Mouse (Mus musculus): ENCODE results near the gene Gadd45b. TPM values are rescaled to one million over a fixed set of nuclear protein-coding genes. Genes with fewer than 3 reads are reported as not detected.

Gene Gadd45b
- polyA plus RNA-seq, 1 experiment from 2014 or later: 17.4 TPM

- DNase-seq (ENCODE audit: low spot score) (no peak), ATAC-seq (replicated peaks; ENCODE audit: low FRiP score, low read depth) (no peak)
- Histone ChIP-seq H3K4me2 (ENCODE audit: low read length) (no peak overlapping the region), H3K27ac (no peak overlapping the region), H3K9ac (ENCODE audit: low read depth, low read length) (no peak overlapping the region), H3K4me1 (replicated peaks; ENCODE audit: insufficient read depth, low read length) (peaks cover 3% of the 10 kb centered on the region; the same call in 1 of the 2 replicates), H3K27me3 (ENCODE audit: insufficient read depth, low read length) (no peaks in the 10 kb centered on the region), H3K9me3 (replicated peaks; ENCODE audit: low read length) (no peaks in the 10 kb centered on the region), H3K4me3 (replicated peaks; ENCODE audit: low read depth, low read length) (no peak overlapping the region), H3K36me3 (ENCODE audit: insufficient read depth, low read length) (peaks cover 28% of the 10 kb centered on the region)
- TF ChIP-seq CTCF (IDR thresholded peaks at IDR 0.05; ENCODE audit: low read depth): no peak
- 82% methylated on average over 11 of the region's 11 CpGs for WGBS
Observed at GRCm38 (mm10) chr10:80904709-80905108, 25.2 kb upstream of the Gadd45b start.

- no peak overlapping the region for H3K4me3 ChIP-seq (replicated peaks; ENCODE audit: low read depth, low read length)
- TF ChIP-seq CTCF (IDR thresholded peaks at IDR 0.05; ENCODE audit: low read depth): no peak
- H3K4me2 ChIP-seq (ENCODE audit: low read length): no peak overlapping the region
- no peaks in the 10 kb centered on the region for H3K27me3 ChIP-seq (ENCODE audit: insufficient read depth, low read length)
- H3K9ac ChIP-seq (ENCODE audit: low read depth, low read length): no peak overlapping the region
- DNase-seq (ENCODE audit: low spot score) (no peak), ATAC-seq (replicated peaks; ENCODE audit: low FRiP score, low read depth) (no peak)
- H3K4me1 ChIP-seq (replicated peaks; ENCODE audit: insufficient read depth, low read length): no peaks in the 10 kb centered on the region
- no peak overlapping the region for H3K27ac ChIP-seq
- peaks cover 19% of the 10 kb centered on the region for H3K36me3 ChIP-seq (ENCODE audit: insufficient read depth, low read length)
- WGBS: 93% methylated on average over 22 of the region's 22 CpGs
- no peaks in the 10 kb centered on the region for H3K9me3 ChIP-seq (replicated peaks; ENCODE audit: low read length)
Observed at GRCm38 (mm10) chr10:80909375-80910162, 20.3 kb upstream of the Gadd45b start.

GRCm38 (mm10) chr10:80911354-80911753, 18.5 kb upstream of the Gadd45b start:
- Histone ChIP-seq H3K27me3 (ENCODE audit: insufficient read depth, low read length) (no peaks in the 10 kb centered on the region), H3K4me3 (replicated peaks; ENCODE audit: low read depth, low read length) (no peak overlapping the region), H3K4me2 (ENCODE audit: low read length) (no peak overlapping the region), H3K36me3 (ENCODE audit: insufficient read depth, low read length) (peaks cover 14% of the 10 kb centered on the region; the same call in 1 of the 2 replicates), H3K9me3 (replicated peaks; ENCODE audit: low read length) (no peaks in the 10 kb centered on the region), H3K27ac (no peak overlapping the region), H3K9ac (ENCODE audit: low read depth, low read length) (no peak overlapping the region), H3K4me1 (replicated peaks; ENCODE audit: insufficient read depth, low read length) (0 out of 2 replicates have a peak, but pooled peaks cover 2% of the 10 kb centered on the region)
- ATAC-seq (replicated peaks; ENCODE audit: low FRiP score, low read depth) (no peak), DNase-seq (ENCODE audit: low spot score) (no peak)
- TF ChIP-seq CTCF (IDR thresholded peaks at IDR 0.05; ENCODE audit: low read depth): no peak
- WGBS: 97% methylated on average over 4 of the region's 4 CpGs

GRCm38 (mm10) chr10:80911891-80912290, 18.0 kb upstream of the Gadd45b start:
- no peak overlapping the region for H3K4me3 ChIP-seq (replicated peaks; ENCODE audit: low read depth, low read length)
- H3K9ac ChIP-seq (ENCODE audit: low read depth, low read length): no peak overlapping the region
- H3K4me1 ChIP-seq (replicated peaks; ENCODE audit: insufficient read depth, low read length): 0 out of 2 replicates have a peak, but pooled peaks cover 6% of the 10 kb centered on the region
- H3K27me3 ChIP-seq (ENCODE audit: insufficient read depth, low read length): no peaks in the 10 kb centered on the region
- no peak for TF ChIP-seq CTCF (IDR thresholded peaks at IDR 0.05; ENCODE audit: low read depth)
- peaks cover 12% of the 10 kb centered on the region; the same call in 1 of the 2 replicates for H3K36me3 ChIP-seq (ENCODE audit: insufficient read depth, low read length)
- no peak for DNase-seq (ENCODE audit: low spot score)
- no peak overlapping the region for H3K4me2 ChIP-seq (ENCODE audit: low read length)
- no peak overlapping the region for H3K27ac ChIP-seq
- no peaks in the 10 kb centered on the region for H3K9me3 ChIP-seq (replicated peaks; ENCODE audit: low read length)
- no peak for ATAC-seq (replicated peaks; ENCODE audit: low FRiP score, low read depth)

- Histone ChIP-seq H3K9me3 (replicated peaks; ENCODE audit: low read length) (no peaks in the 10 kb centered on the region), H3K4me1 (replicated peaks; ENCODE audit: insufficient read depth, low read length) (0 out of 2 replicates have a peak, but pooled peaks cover 11% of the 10 kb centered on the region), H3K4me3 (replicated peaks; ENCODE audit: low read depth, low read length) (no peak overlapping the region), H3K36me3 (ENCODE audit: insufficient read depth, low read length) (peaks cover 12% of the 10 kb centered on the region; the same call in 1 of the 2 replicates), H3K27me3 (ENCODE audit: insufficient read depth, low read length) (no peaks in the 10 kb centered on the region), H3K9ac (ENCODE audit: low read depth, low read length) (no peak overlapping the region), H3K27ac (no peak overlapping the region), H3K4me2 (ENCODE audit: low read length) (no peak overlapping the region)
- TF ChIP-seq CTCF (IDR thresholded peaks at IDR 0.05; ENCODE audit: low read depth): no peak
- no peak for DNase-seq (ENCODE audit: low spot score)
- WGBS: 72% methylated on average over 7 of the region's 8 CpGs
- no peak for ATAC-seq (replicated peaks; ENCODE audit: low FRiP score, low read depth)
Observed at GRCm38 (mm10) chr10:80913364-80914011, 16.4 kb upstream of the Gadd45b start.

GRCm38 (mm10) chr10:80914253-80914656, 15.6 kb upstream of the Gadd45b start:
- no peaks in the 10 kb centered on the region for H3K27me3 ChIP-seq (ENCODE audit: insufficient read depth, low read length)
- DNase-seq (ENCODE audit: low spot score) (no peak), ATAC-seq (replicated peaks; ENCODE audit: low FRiP score, low read depth) (no peak)
- TF ChIP-seq CTCF (IDR thresholded peaks at IDR 0.05; ENCODE audit: low read depth): no peak
- H3K9me3 ChIP-seq (replicated peaks; ENCODE audit: low read length): no peaks in the 10 kb centered on the region
- 0 out of 2 replicates have a peak, but pooled peaks cover 11% of the 10 kb centered on the region for H3K4me1 ChIP-seq (replicated peaks; ENCODE audit: insufficient read depth, low read length)
- H3K36me3 ChIP-seq (ENCODE audit: insufficient read depth, low read length): peaks cover 9% of the 10 kb centered on the region; the same call in 1 of the 2 replicates
- no peak overlapping the region for H3K4me2 ChIP-seq (ENCODE audit: low read length)
- no peak overlapping the region for H3K9ac ChIP-seq (ENCODE audit: low read depth, low read length)
- 84% methylated on average over 5 of the region's 5 CpGs for WGBS
- H3K27ac ChIP-seq: no peak overlapping the region
- no peak overlapping the region for H3K4me3 ChIP-seq (replicated peaks; ENCODE audit: low read depth, low read length)

All from kidney, postnatal 0 days (tissue).